Mouse (Mus musculus): ENCODE results near the gene Rps4x. TPM values are rescaled to one million over a fixed set of nuclear protein-coding genes. Genes with fewer than 3 reads are reported as not detected.

Gene Rps4x
- polyA plus RNA-seq, 2 experiments = 1,012 to 1,784 TPM

GRCm38 (mm10) chrX:102159778-102160177 is 29.4 kb downstream of the Rps4x start:
- 40% methylated on average over 2 of the region's 2 CpGs for WGBS
- H3K4me3 ChIP-seq (replicated peaks; ENCODE audit: low read length) = no peak overlapping the region
- no peak for ATAC-seq (ENCODE audit: low FRiP score, low read depth)
- no peak overlapping the region for H3K27ac ChIP-seq (replicated peaks; ENCODE audit: low read depth, low read length)
- no peaks in the 10 kb centered on the region for H3K4me1 ChIP-seq (ENCODE audit: control insufficient read depth, insufficient read depth, low read length)
- H3K27me3 ChIP-seq (ENCODE audit: control insufficient read depth, insufficient read depth, low read length) = no peaks in the 10 kb centered on the region
- TF ChIP-seq POLR2A (IDR thresholded peaks at IDR 0.05; ENCODE audit: borderline replicate concordance, extremely low read depth, insufficient read depth, insufficient read length) = no peak
- no peaks in the 10 kb centered on the region for H3K36me3 ChIP-seq (ENCODE audit: control insufficient read depth, insufficient read depth, low read length)
- H3K9ac ChIP-seq (ENCODE audit: low read depth, low read length, severe bottlenecking) = no peak overlapping the region
- no peaks in the 10 kb centered on the region for H3K9me3 ChIP-seq (ENCODE audit: control insufficient read depth, low read length)
- no peak for DNase-seq (ENCODE audit: low spot score)
- H3K4me2 ChIP-seq (replicated peaks; ENCODE audit: low read depth, low read length, severe bottlenecking) = no peak overlapping the region

GRCm38 (mm10) chrX:102157423-102157791 is 31.8 kb downstream of the Rps4x start:
- DNase-seq (ENCODE audit: low spot score) (no peak), ATAC-seq (ENCODE audit: low FRiP score, low read depth) (no peak)
- H3K4me3 ChIP-seq (replicated peaks; ENCODE audit: low read length) = peak overlapping the region; percentile 44
- H3K4me2 ChIP-seq (replicated peaks; ENCODE audit: low read depth, low read length, severe bottlenecking) = peak overlapping the region; percentile 47
- peak overlapping the region; percentile 53; the same call in 1 of the 2 replicates for H3K9ac ChIP-seq (ENCODE audit: low read depth, low read length, severe bottlenecking)
- WGBS = 57% methylated on average over 5 of the region's 5 CpGs
- H3K36me3 ChIP-seq (ENCODE audit: control insufficient read depth, insufficient read depth, low read length) = no peaks in the 10 kb centered on the region
- no peaks in the 10 kb centered on the region for H3K4me1 ChIP-seq (ENCODE audit: control insufficient read depth, insufficient read depth, low read length)
- H3K27ac ChIP-seq (replicated peaks; ENCODE audit: low read depth, low read length) = peak overlapping the region; percentile 75
- no peak for TF ChIP-seq POLR2A (IDR thresholded peaks at IDR 0.05; ENCODE audit: borderline replicate concordance, extremely low read depth, insufficient read depth, insufficient read length)
- H3K27me3 ChIP-seq (ENCODE audit: control insufficient read depth, insufficient read depth, low read length) = no peaks in the 10 kb centered on the region
- H3K9me3 ChIP-seq (ENCODE audit: control insufficient read depth, low read length) = no peaks in the 10 kb centered on the region

- Histone ChIP-seq H3K27me3 (ENCODE audit: control insufficient read depth, insufficient read depth, low read length) (no peaks in the 10 kb centered on the region), H3K4me3 (replicated peaks; ENCODE audit: low read length) (peak within 1 kb of the TSS; percentile 44), H3K9me3 (ENCODE audit: control insufficient read depth, low read length) (no peaks in the 10 kb centered on the region), H3K27ac (replicated peaks; ENCODE audit: low read depth, low read length) (peak within 1 kb of the TSS; percentile 75), H3K9ac (ENCODE audit: low read depth, low read length, severe bottlenecking) (peak within 1 kb of the TSS; percentile 53), H3K4me2 (replicated peaks; ENCODE audit: low read depth, low read length, severe bottlenecking) (peak within 1 kb of the TSS; percentile 47), H3K36me3 (ENCODE audit: control insufficient read depth, insufficient read depth, low read length) (no peaks in the 10 kb centered on the region), H3K4me1 (ENCODE audit: control insufficient read depth, insufficient read depth, low read length) (no peaks in the 10 kb centered on the region)
- WGBS = 11% methylated on average over 39 of the region's 42 CpGs
- DNase-seq (ENCODE audit: low spot score) = peak; percentile 94
- ATAC-seq (ENCODE audit: low FRiP score, low read depth) = peak; percentile 99
- peak; percentile 36; the same call in 1 of the 2 replicates for TF ChIP-seq POLR2A (IDR thresholded peaks at IDR 0.05; ENCODE audit: borderline replicate concordance, extremely low read depth, insufficient read depth, insufficient read length)
Observed at GRCm38 (mm10) chrX:102156618-102157422, 32.4 kb downstream of the Rps4x start, which contains the start of gene Ercc6l. Ercc6l (minus strand) TSS chrX:102157091.

- Histone ChIP-seq H3K9ac (ENCODE audit: low read depth, low read length, severe bottlenecking) (no peak overlapping the region), H3K27ac (replicated peaks; ENCODE audit: low read depth, low read length) (no peak overlapping the region), H3K36me3 (ENCODE audit: control insufficient read depth, insufficient read depth, low read length) (peaks cover 11% of the 10 kb centered on the region; the same call in 1 of the 2 replicates), H3K9me3 (ENCODE audit: control insufficient read depth, low read length) (no peaks in the 10 kb centered on the region), H3K27me3 (ENCODE audit: control insufficient read depth, insufficient read depth, low read length) (no peaks in the 10 kb centered on the region), H3K4me3 (replicated peaks; ENCODE audit: low read length) (no peak overlapping the region), H3K4me1 (ENCODE audit: control insufficient read depth, insufficient read depth, low read length) (no peaks in the 10 kb centered on the region), H3K4me2 (replicated peaks; ENCODE audit: low read depth, low read length, severe bottlenecking) (no peak overlapping the region)
- no peak for TF ChIP-seq POLR2A (IDR thresholded peaks at IDR 0.05; ENCODE audit: borderline replicate concordance, extremely low read depth, insufficient read depth, insufficient read length)
- DNase-seq (ENCODE audit: low spot score) (no peak), ATAC-seq (ENCODE audit: low FRiP score, low read depth) (no peak)
- whole genome bisulfite sequencing = 88% methylated on average over 1 of the region's 1 CpGs
Observed at GRCm38 (mm10) chrX:102141157-102141556, 48.0 kb downstream of the Rps4x start.

Other genes starting within 250 kb of the Rps4x start
- 24.8 and 28.8 TPM in 2 replicates for gene Rtl5, start 118.1 kb downstream of the Rps4x start, polyA plus RNA-seq (2012; rRNA removed)
- 1.1 and 1.6 TPM in 2 replicates for gene Rtl5, start 118.1 kb downstream of the Rps4x start, polyA plus RNA-seq (2014; fragmentation: Nextera tagmentation; extraction: Ambion mirVana)
- gene Pin4, start 69.9 kb downstream of the Rps4x start, polyA plus RNA-seq (2012; rRNA removed) = 19.8 and 46.3 TPM in 2 replicates
- 62.3 and 66.0 TPM in 2 replicates for gene Pin4, start 69.9 kb downstream of the Rps4x start, polyA plus RNA-seq (2014; fragmentation: Nextera tagmentation; extraction: Ambion mirVana)
- 4.5 and 6.1 TPM in 2 replicates for gene Ercc6l, start 32.3 kb downstream of the Rps4x start, polyA plus RNA-seq (2012; rRNA removed)
- gene Ercc6l, start 32.3 kb downstream of the Rps4x start, polyA plus RNA-seq (2014; fragmentation: Nextera tagmentation; extraction: Ambion mirVana) = 10.9 and 12.0 TPM in 2 replicates
- gene Cited1, start 62.8 kb upstream of the Rps4x start, polyA plus RNA-seq (2012; rRNA removed) = 32.5 and 45.4 TPM in 2 replicates
- gene Cited1, start 62.8 kb upstream of the Rps4x start, polyA plus RNA-seq (2014; fragmentation: Nextera tagmentation; extraction: Ambion mirVana) = 27.2 and 31.3 TPM in 2 replicates

All from limb, embryonic 14.5 days (tissue).